Mouse (Mus musculus) testis, adult 2 months (tissue): Measurements from ENCODE around the gene Cds2.

Experiments used
- CTCF ChIP-seq: fragments of 200-500 bp; IDR thresholded peaks from 2 replicates; pipeline ENCODE4 v1.5.1; 2012; ENCODE audit warnings: low read depth, mild to moderate bottlenecking, inconsistent platforms, low read length, moderate library complexity; ENCODE audit not compliant: control insufficient read depth, insufficient read depth, insufficient replicate concordance
- POLR2A ChIP-seq: fragments of 200-500 bp; IDR thresholded peaks from 2 replicates; pipeline ENCODE4 v1.6.1; 2012; ENCODE audit warnings: low read depth, mild to moderate bottlenecking, inconsistent platforms, low read length, moderate library complexity; ENCODE audit not compliant: control insufficient read depth

- TF ChIP-seq CTCF, result no peak
- no peak for TF ChIP-seq POLR2A
These were observed 9.9 kb downstream of the Cds2 start for GRCm38 (mm10) chr2:132272694-132273389.
